Mouse (Mus musculus): ENCODE data around the gene Rin3. TPM values are rescaled to one million over a fixed set of nuclear protein-coding genes. Genes with fewer than 3 reads are reported as not detected.

Gene Rin3
- polyA plus RNA-seq, 1 experiment from 2014 or later, result 2.9 TPM

DNA sequence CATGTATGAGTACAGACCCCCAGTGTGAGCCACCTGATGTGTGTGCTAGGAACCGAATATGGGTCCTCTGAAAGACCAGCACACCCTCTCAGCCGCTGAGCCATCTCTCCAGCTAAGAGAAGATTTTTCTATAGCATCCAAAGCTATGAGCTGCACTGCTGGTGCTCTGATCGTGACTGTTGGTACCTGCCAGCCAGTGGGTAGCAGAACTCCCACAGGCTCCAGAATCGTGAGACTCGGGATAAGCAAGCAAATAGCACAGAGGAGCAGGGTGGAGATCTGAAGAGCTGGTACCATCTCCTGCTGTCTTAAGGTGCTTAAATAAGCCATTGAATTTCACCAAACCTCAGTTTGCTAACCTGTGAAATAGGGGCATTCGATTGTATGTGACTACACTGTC lies 34.7 kb upstream of the Rin3 start:
- 92% methylated on average over 6 of the region's 6 CpGs for WGBS
- Histone ChIP-seq H3K36me3 (ENCODE audit: control insufficient read depth, insufficient read depth, low read length) (no peaks in the 10 kb centered on the region), H3K9ac (ENCODE audit: low read length) (no peak overlapping the region), H3K27ac (replicated peaks) (no peak overlapping the region), H3K4me2 (replicated peaks; ENCODE audit: low read depth) (no peak overlapping the region), H3K9me3 (ENCODE audit: control insufficient read depth, low read length) (no peaks in the 10 kb centered on the region), H3K27me3 (ENCODE audit: control insufficient read depth, insufficient read depth, low read length) (no peaks in the 10 kb centered on the region), H3K4me1 (replicated peaks; ENCODE audit: control insufficient read depth, insufficient read depth) (no peaks in the 10 kb centered on the region), H3K4me3 (ENCODE audit: low read depth, low read length) (no peak overlapping the region)
- DNase-seq (ENCODE audit: low spot score) (no peak), ATAC-seq (ENCODE audit: low FRiP score, low TSS enrichment) (no peak)
- no peak for TF ChIP-seq CTCF (IDR thresholded peaks at IDR 0.05; ENCODE audit: low read depth)
- no peak for TF ChIP-seq EP300 (optimal IDR thresholded peaks at IDR 0.05)

DNA sequence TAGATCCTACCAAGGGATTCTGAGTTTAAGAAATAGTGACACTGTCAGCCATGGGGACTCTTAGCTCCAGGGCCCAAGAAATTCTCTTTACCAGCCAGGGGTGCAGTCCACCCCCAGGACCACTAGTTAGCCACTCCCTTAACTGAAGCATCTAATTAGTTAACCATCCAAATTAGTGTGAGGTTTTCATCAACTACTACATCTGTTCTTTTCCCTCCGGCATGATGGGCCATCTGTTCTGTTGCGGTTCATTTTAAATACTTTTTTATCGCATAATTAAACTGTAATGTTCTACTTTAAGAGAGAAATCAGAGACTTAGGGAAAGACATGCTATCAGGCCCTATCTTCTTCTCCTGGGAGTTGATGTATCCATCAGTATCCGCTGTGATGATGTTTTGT lies 32.5 kb upstream of the Rin3 start:
- Histone ChIP-seq H3K4me2 (replicated peaks; ENCODE audit: low read depth) (no peak overlapping the region), H3K27ac (replicated peaks) (no peak overlapping the region), H3K9ac (ENCODE audit: low read length) (no peak overlapping the region), H3K36me3 (ENCODE audit: control insufficient read depth, insufficient read depth, low read length) (no peaks in the 10 kb centered on the region), H3K9me3 (ENCODE audit: control insufficient read depth, low read length) (no peaks in the 10 kb centered on the region), H3K4me1 (replicated peaks; ENCODE audit: control insufficient read depth, insufficient read depth) (no peaks in the 10 kb centered on the region), H3K27me3 (ENCODE audit: control insufficient read depth, insufficient read depth, low read length) (no peaks in the 10 kb centered on the region), H3K4me3 (ENCODE audit: low read depth, low read length) (no peak overlapping the region)
- DNase-seq (ENCODE audit: low spot score), result no peak
- WGBS, result 95% methylated on average over 4 of the region's 4 CpGs
- TF ChIP-seq CTCF (IDR thresholded peaks at IDR 0.05; ENCODE audit: low read depth), result no peak
- TF ChIP-seq EP300 (optimal IDR thresholded peaks at IDR 0.05), result no peak
- ATAC-seq (ENCODE audit: low FRiP score, low TSS enrichment), result no peak

DNA sequence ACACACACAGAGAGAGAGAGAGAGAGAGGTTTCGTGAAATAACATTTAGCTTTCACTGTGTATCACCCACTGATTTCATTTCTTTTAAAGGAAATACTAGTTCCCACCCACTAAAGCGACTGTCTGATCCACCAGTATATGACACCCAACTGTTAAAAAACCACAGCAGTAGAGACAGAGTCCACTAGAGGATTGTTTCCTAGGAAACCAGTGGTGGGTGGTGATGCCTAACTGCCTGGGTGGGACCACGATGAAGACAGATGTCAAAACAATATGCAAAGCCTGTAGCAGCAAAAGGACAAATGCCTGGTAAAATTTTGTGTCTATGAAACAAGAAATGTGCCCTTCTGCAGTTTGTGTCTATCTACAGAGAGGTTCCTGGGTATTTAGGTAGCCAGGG lies 31.8 kb upstream of the Rin3 start:
- H3K27ac ChIP-seq (replicated peaks), result no peak overlapping the region
- ATAC-seq (ENCODE audit: low FRiP score, low TSS enrichment) (no peak), DNase-seq (ENCODE audit: low spot score) (no peak)
- no peaks in the 10 kb centered on the region for H3K9me3 ChIP-seq (ENCODE audit: control insufficient read depth, low read length)
- no peaks in the 10 kb centered on the region for H3K4me1 ChIP-seq (replicated peaks; ENCODE audit: control insufficient read depth, insufficient read depth)
- no peak overlapping the region for H3K4me2 ChIP-seq (replicated peaks; ENCODE audit: low read depth)
- no peak overlapping the region for H3K9ac ChIP-seq (ENCODE audit: low read length)
- H3K36me3 ChIP-seq (ENCODE audit: control insufficient read depth, insufficient read depth, low read length), result no peaks in the 10 kb centered on the region
- no peak overlapping the region for H3K4me3 ChIP-seq (ENCODE audit: low read depth, low read length)
- TF ChIP-seq CTCF (IDR thresholded peaks at IDR 0.05; ENCODE audit: low read depth) (no peak), EP300 (optimal IDR thresholded peaks at IDR 0.05) (no peak)
- no peaks in the 10 kb centered on the region for H3K27me3 ChIP-seq (ENCODE audit: control insufficient read depth, insufficient read depth, low read length)
- WGBS, result 76% methylated on average over 3 of the region's 3 CpGs

DNA sequence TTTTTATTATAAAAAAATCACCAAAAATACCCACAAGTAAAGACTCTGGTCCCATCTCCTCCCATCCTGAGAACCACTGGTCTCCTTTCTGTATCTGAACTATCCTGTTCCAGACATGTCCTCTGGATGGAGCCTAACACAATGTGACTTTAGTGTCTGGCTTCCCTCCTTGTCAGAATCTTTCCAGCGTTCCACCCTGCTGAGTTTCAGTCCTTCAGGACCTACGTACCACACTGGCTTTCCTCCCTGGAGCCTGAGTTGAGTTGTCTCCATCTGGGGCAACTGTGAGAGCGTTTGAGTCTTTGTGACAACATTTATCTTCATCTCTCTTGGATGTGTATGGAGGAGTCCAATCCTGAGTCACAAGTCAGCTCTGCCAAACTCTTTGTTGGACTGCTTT lies 30.9 kb upstream of the Rin3 start:
- peak; percentile 56 for TF ChIP-seq CTCF (IDR thresholded peaks at IDR 0.05; ENCODE audit: low read depth)
- TF ChIP-seq EP300 (optimal IDR thresholded peaks at IDR 0.05), result no peak
- H3K4me3 ChIP-seq (ENCODE audit: low read depth, low read length), result no peak overlapping the region
- H3K4me1 ChIP-seq (replicated peaks; ENCODE audit: control insufficient read depth, insufficient read depth), result no peaks in the 10 kb centered on the region
- no peaks in the 10 kb centered on the region for H3K36me3 ChIP-seq (ENCODE audit: control insufficient read depth, insufficient read depth, low read length)
- H3K27ac ChIP-seq (replicated peaks), result no peak overlapping the region
- no peaks in the 10 kb centered on the region for H3K9me3 ChIP-seq (ENCODE audit: control insufficient read depth, low read length)
- H3K27me3 ChIP-seq (ENCODE audit: control insufficient read depth, insufficient read depth, low read length), result no peaks in the 10 kb centered on the region
- no peak overlapping the region for H3K9ac ChIP-seq (ENCODE audit: low read length)
- no peak for ATAC-seq (ENCODE audit: low FRiP score, low TSS enrichment)
- DNase-seq (ENCODE audit: low spot score), result no peak
- WGBS, result 56% methylated on average over 3 of the region's 3 CpGs
- no peak overlapping the region for H3K4me2 ChIP-seq (replicated peaks; ENCODE audit: low read depth)

DNA sequence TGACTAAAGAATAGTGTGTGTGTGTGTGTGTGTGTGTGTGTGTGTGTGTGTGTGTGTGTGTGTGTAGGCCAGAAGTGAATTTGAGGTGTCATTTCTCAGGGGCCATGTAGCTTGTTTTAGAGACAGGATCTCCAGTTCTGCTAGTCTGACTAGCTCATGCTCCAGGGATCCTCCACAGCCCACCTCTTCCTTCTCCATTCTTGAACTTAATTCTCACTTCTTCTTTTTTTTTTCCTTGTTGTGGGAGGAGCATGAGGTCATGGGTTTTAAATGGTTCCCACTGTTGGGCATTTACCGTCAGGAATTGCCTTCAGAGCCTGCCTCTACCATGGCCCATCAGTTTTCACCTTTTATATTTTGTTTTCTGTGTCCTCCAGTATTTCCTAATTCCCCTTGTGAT lies 30.3 kb upstream of the Rin3 start:
- 70% methylated on average over 1 of the region's 1 CpGs for WGBS
- DNase-seq (ENCODE audit: low spot score), result no peak
- Histone ChIP-seq H3K4me3 (ENCODE audit: low read depth, low read length) (no peak overlapping the region), H3K27me3 (ENCODE audit: control insufficient read depth, insufficient read depth, low read length) (no peaks in the 10 kb centered on the region), H3K9ac (ENCODE audit: low read length) (no peak overlapping the region), H3K36me3 (ENCODE audit: control insufficient read depth, insufficient read depth, low read length) (no peaks in the 10 kb centered on the region), H3K9me3 (ENCODE audit: control insufficient read depth, low read length) (no peaks in the 10 kb centered on the region), H3K4me1 (replicated peaks; ENCODE audit: control insufficient read depth, insufficient read depth) (no peaks in the 10 kb centered on the region), H3K27ac (replicated peaks) (no peak overlapping the region), H3K4me2 (replicated peaks; ENCODE audit: low read depth) (no peak overlapping the region)
- ATAC-seq (ENCODE audit: low FRiP score, low TSS enrichment), result no peak
- TF ChIP-seq CTCF (IDR thresholded peaks at IDR 0.05; ENCODE audit: low read depth), result no peak
- TF ChIP-seq EP300 (optimal IDR thresholded peaks at IDR 0.05), result no peak

DNA sequence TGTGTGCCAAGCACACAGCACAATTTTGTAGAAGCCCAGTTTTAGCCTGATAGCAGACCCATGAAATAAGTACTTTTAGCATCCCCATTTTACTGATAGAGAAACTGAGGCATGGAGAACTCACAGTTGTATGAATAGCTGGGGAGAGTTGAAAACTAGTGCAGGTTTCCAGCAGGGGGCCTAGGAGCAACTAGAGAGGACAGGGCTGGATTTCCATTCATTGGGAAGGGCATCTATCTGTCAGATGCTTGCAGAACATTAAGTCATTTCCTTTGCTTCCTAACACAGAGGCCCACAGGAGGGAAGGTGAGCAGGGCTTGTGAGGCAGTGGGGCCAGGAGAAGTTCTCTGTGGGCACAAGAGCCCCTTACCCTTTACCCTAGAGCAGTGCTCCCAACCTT lies 27.8 kb upstream of the Rin3 start:
- no peaks in the 10 kb centered on the region for H3K27me3 ChIP-seq (ENCODE audit: control insufficient read depth, insufficient read depth, low read length)
- no peak for ATAC-seq (ENCODE audit: low FRiP score, low TSS enrichment)
- H3K4me1 ChIP-seq (replicated peaks; ENCODE audit: control insufficient read depth, insufficient read depth), result no peaks in the 10 kb centered on the region
- no peaks in the 10 kb centered on the region for H3K36me3 ChIP-seq (ENCODE audit: control insufficient read depth, insufficient read depth, low read length)
- no peak overlapping the region for H3K27ac ChIP-seq (replicated peaks)
- no peak overlapping the region for H3K4me3 ChIP-seq (ENCODE audit: low read depth, low read length)
- H3K9me3 ChIP-seq (ENCODE audit: control insufficient read depth, low read length), result no peaks in the 10 kb centered on the region
- TF ChIP-seq EP300 (optimal IDR thresholded peaks at IDR 0.05), result no peak
- TF ChIP-seq CTCF (IDR thresholded peaks at IDR 0.05; ENCODE audit: low read depth), result peak; percentile 51
- no peak overlapping the region for H3K9ac ChIP-seq (ENCODE audit: low read length)
- no peak overlapping the region for H3K4me2 ChIP-seq (replicated peaks; ENCODE audit: low read depth)
- no peak for DNase-seq (ENCODE audit: low spot score)
